Comparison of ENCODE assay signal across 8 mouse cellular contexts in genomic region chr9:71591938-71592548, GRCm38 (mm10). TPM values are rescaled to one million over a fixed set of nuclear protein-coding genes. Genes with fewer than 3 reads are reported as not detected.
A peak's percentile ranks its signal among the peaks of the same experiment; 100 is the strongest.
DNase-seq lines count a peak whose midpoint lies in the region.

Myzap (minus strand) TSS chr9:71592360.

- peaks cover 28% of the 10 kb centered on the region for H3K4me1 ChIP-seq in hindbrain, embryonic 10.5 days (replicated peaks)

- peaks cover 21% of the 10 kb centered on the region for H3K27me3 ChIP-seq in hindbrain, embryonic 10.5 days (ENCODE audit: insufficient read depth, poor library complexity, severe bottlenecking)

- WGBS in hindbrain, embryonic 10.5 days, result under 1% methylated on average over 29 of the region's 29 CpGs

- peak; percentile 57 for DNase-seq in MEL-GATA-1-ER (ENCODE audit: extremely low read depth, low read depth)
- peak; percentile 21 for DNase-seq in cerebellum, adult 9-11 months
- peak; percentile 13 to 69 for DNase-seq in frontal cortex, adult 2 months (ENCODE audit: extremely low spot score in 1 of 2, low spot score in 1 of 2)
- DNase-seq in hindbrain, embryonic 10.5 days (ENCODE audit: low spot score), result peak; percentile 78
- DNase-seq in layer of hippocampus, postnatal 14 days (ENCODE audit: low spot score in 2 of 2), result peak; percentile 36 to 63
- DNase-seq in lung, postnatal 25 days (ENCODE audit: low spot score), result peak; percentile 95
- DNase-seq in retina, postnatal 1 day, result peak; percentile 85
- peak; percentile 99 for DNase-seq in thymus, postnatal 4 days

- H3K4me3 ChIP-seq in hindbrain, embryonic 10.5 days, result peak within 1 kb of the TSS; percentile 68

- no peaks in the 10 kb centered on the region for H3K36me3 ChIP-seq in hindbrain, embryonic 10.5 days

- no peaks in the 10 kb centered on the region for H3K9me3 ChIP-seq in hindbrain, embryonic 10.5 days

- H3K27ac ChIP-seq in hindbrain, embryonic 10.5 days, result peak within 1 kb of the TSS; percentile 83

RNA-seq across cellular contexts. Expression of gene Myzap, which starts in this region (rescaled TPM):
- 0.71 and 0.74 TPM in 2 replicates for polyA plus RNA-seq in frontal cortex, adult 2 months (2012; rRNA removed)
- polyA plus RNA-seq in hindbrain, embryonic 10.5 days (2016; fragmentation: Nextera tagmentation; extraction: Ambion mirVana), result 4.4 and 4.9 TPM in 2 replicates
- 1 to 10 TPM; 1.0 to 1.1 TPM for total RNA-seq in layer of hippocampus, postnatal 14 days (2021)

Comparison
In these comparisons a context has a peak if more than half of its experiments do, and no peak if none do; other contexts are left out.
1. Peak in every context shown above with its lines: DNase-seq, H3K4me3 ChIP-seq and H3K27ac ChIP-seq.
2. Peak in DNase-seq in frontal cortex, adult 2 months; RNA of the gene not detected or under 1 TPM.
3. DNase-seq: peak in every context shown above with its lines; median percentile 99 in thymus, postnatal 4 days; 95 in lung, postnatal 25 days; 85 in retina, postnatal 1 day; 78 in hindbrain, embryonic 10.5 days; 57 in MEL-GATA-1-ER; 50 in layer of hippocampus, postnatal 14 days; 41 in frontal cortex, adult 2 months; 21 in cerebellum, adult 9-11 months.